Mouse (Mus musculus): Measurements from ENCODE around the gene Ascc1. TPM values are rescaled to one million over a fixed set of nuclear protein-coding genes. Genes with fewer than 3 reads are reported as not detected.

Gene Ascc1
- polyA plus RNA-seq (2015; fragmentation: Nextera tagmentation; extraction: Ambion mirVana): 56.3 and 58.0 TPM in 2 replicates

DNA sequence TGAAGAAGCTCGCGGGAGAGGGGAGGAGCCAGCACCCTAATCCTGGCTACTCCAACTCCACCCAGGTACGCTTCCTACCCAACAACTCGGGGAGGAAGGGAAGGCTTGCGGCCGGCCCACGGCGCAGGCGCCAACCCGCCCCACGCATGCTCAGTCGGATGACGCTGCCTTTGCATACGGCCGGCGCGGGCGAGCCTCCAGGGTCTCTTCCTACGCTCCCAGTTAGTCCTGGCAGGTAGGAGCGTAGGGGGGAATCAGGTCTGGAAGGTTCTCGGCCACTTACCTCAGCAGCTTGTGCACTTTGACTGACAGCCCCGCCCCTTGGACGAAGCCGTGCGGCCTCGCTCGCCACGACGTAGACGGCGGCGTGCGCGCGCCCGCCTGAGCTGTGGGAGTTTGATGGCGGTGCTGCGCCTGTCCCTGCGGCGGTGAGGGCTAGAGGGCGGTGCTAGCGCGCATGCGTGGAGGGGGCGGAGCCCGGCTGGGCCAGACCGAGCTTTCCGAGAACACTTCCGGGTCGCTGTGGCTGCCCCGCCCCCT is at the start of gene Ascc1, which contains the start of gene Anapc16:
Gene Ascc1 (plus strand): TSS at position 133 of the 540 bp plus-strand sequence.
Gene Anapc16 (minus strand): TSS at position 463 of the 540 bp plus-strand sequence.
- Histone ChIP-seq H3K36me3 (ENCODE audit: insufficient read depth, low read length) (peaks cover 7% of the 10 kb centered on the region; the same call in 1 of the 2 replicates), H3K4me3 (ENCODE audit: low read length) (peak within 1 kb of the TSS; percentile 85), H3K9me3 (ENCODE audit: low read length) (no peaks in the 10 kb centered on the region), H3K9ac (replicated peaks; ENCODE audit: low read length) (peak within 1 kb of the TSS; percentile 90), H3K4me1 (ENCODE audit: insufficient read depth, low read length) (peaks cover 21% of the 10 kb centered on the region), H3K4me2 (replicated peaks; ENCODE audit: low read depth, low read length) (peak within 1 kb of the TSS; percentile 90), H3K27ac (ENCODE audit: low read length) (peak within 1 kb of the TSS; percentile 99), H3K27me3 (ENCODE audit: insufficient read depth, low read length) (no peaks in the 10 kb centered on the region)
- ATAC-seq (ENCODE audit: low FRiP score, low TSS enrichment): peak; percentile 98
- under 1% methylated on average over 51 of the region's 51 CpGs for WGBS

DNA sequence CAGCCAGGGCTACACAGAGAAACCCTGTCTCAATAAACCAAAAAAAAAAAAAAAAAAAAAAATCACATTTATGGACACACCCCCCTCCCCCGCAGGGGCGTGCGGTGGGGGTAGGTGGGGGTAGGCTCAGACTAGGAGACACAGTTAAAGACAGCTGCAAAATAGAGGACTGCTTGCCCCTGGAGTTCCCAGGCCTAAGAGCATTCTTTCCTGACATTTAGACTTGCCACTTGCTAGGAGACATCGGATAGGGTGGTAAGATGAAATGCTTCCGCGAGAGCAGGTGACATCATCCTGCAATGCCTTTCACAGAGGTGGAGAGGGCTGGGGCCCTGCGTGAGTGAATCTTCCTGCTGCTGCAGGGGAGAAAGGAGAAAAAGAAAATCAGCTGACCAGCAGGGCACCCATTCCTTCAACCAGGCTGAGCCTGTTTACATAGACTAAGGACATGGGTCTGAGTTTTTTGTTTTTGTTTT is 49.0 kb upstream of the Ascc1 start:
- H3K4me3 ChIP-seq (ENCODE audit: low read length): no peak overlapping the region
- ATAC-seq (ENCODE audit: low FRiP score, low TSS enrichment): no peak
- 0 out of 2 replicates have a peak, but pooled peaks cover 3% of the 10 kb centered on the region for H3K27me3 ChIP-seq (ENCODE audit: insufficient read depth, low read length)
- 0 out of 2 replicates have a peak, but pooled peaks cover 3% of the 10 kb centered on the region for H3K36me3 ChIP-seq (ENCODE audit: insufficient read depth, low read length)
- no peaks in the 10 kb centered on the region for H3K9me3 ChIP-seq (ENCODE audit: low read length)
- no peak overlapping the region for H3K27ac ChIP-seq (ENCODE audit: low read length)
- H3K4me2 ChIP-seq (replicated peaks; ENCODE audit: low read depth, low read length): no peak overlapping the region
- WGBS: 15% methylated on average over 7 of the region's 7 CpGs
- H3K4me1 ChIP-seq (ENCODE audit: insufficient read depth, low read length): peaks cover 47% of the 10 kb centered on the region
- no peak overlapping the region for H3K9ac ChIP-seq (replicated peaks; ENCODE audit: low read length)

DNA sequence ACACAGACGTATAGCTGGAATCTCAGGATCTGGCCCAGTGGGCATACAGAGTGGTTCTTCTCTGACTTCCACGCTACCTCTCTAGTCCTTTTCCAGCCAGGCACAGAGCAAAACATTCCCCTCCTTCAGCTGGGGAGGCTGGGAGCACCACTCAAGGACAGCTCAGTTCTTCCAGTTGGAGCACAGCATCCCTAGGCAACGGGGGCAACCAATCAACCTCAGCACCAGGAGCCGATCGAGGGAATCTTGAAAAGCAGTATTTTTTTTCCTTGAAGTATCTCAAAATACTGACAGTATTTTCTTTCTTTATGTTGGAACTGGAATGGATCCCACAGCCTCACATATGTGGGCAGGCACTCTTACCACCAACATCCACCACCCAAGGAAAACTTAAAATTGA is 45.9 kb upstream of the Ascc1 start:
- no peak for ATAC-seq (ENCODE audit: low FRiP score, low TSS enrichment)
- 0 out of 2 replicates have a peak, but pooled peaks cover 3% of the 10 kb centered on the region for H3K27me3 ChIP-seq (ENCODE audit: insufficient read depth, low read length)
- no peaks in the 10 kb centered on the region for H3K36me3 ChIP-seq (ENCODE audit: insufficient read depth, low read length)
- H3K4me2 ChIP-seq (replicated peaks; ENCODE audit: low read depth, low read length): no peak overlapping the region
- H3K9ac ChIP-seq (replicated peaks; ENCODE audit: low read length): no peak overlapping the region
- H3K9me3 ChIP-seq (ENCODE audit: low read length): no peaks in the 10 kb centered on the region
- no peak overlapping the region for H3K27ac ChIP-seq (ENCODE audit: low read length)
- no peak overlapping the region for H3K4me3 ChIP-seq (ENCODE audit: low read length)
- H3K4me1 ChIP-seq (ENCODE audit: insufficient read depth, low read length): peaks cover 26% of the 10 kb centered on the region
- WGBS: 61% methylated on average over 5 of the region's 5 CpGs

DNA sequence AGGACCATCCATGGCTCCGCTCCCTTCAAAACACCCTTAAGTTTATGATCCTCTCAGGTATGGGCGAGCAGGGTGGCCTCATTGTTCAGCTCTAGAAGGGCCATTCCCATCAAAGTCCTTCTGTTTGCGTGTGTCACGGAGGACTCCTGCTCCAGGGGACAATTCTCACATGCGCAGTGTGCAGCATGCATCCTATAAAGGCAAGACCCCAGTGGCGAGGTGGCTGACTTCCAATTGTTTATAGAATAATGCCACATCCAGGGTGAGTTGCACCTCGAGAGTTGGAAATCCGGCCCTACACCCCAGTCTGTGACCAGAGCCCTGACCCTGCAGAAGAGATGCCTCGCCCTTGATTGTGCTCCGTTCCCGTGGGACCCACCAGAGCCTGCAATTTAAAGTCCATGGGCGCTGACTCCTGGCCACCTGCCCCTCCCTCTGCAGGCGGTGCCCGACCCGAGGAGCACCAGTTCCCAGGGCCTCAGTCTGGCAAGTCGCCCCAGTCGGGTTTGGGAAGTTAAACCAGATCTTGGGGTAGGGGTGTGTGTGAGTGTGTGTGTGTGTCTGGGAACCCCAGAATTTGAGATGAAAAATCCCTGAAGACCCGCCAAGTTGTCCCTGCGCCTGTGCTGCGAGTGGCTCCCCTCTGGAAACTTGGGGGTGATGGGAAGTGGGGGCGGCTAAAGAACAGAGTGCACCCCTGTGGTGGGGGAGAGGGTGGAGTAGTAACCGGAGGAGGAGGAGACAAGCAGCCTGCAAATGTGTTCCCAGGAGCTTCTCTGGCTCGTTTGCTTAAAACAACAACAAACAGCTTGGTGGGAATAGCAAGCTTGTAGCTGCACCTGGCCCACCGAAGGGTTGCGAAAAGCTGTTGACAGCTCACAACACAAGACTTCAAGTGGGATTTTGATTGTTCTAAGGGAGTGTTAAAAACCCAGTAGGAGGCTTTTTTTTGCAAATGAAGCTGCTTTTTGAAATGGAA is 45.1 kb upstream of the Ascc1 start:
- no peaks in the 10 kb centered on the region for H3K36me3 ChIP-seq (ENCODE audit: insufficient read depth, low read length)
- no peak for ATAC-seq (ENCODE audit: low FRiP score, low TSS enrichment)
- WGBS: 21% methylated on average over 25 of the region's 25 CpGs
- H3K27me3 ChIP-seq (ENCODE audit: insufficient read depth, low read length): 0 out of 2 replicates have a peak, but pooled peaks cover 3% of the 10 kb centered on the region
- peaks cover 26% of the 10 kb centered on the region for H3K4me1 ChIP-seq (ENCODE audit: insufficient read depth, low read length)
- H3K9me3 ChIP-seq (ENCODE audit: low read length): no peaks in the 10 kb centered on the region
- H3K27ac ChIP-seq (ENCODE audit: low read length): no peak overlapping the region
- H3K9ac ChIP-seq (replicated peaks; ENCODE audit: low read length): peak overlapping the region; percentile 35; the same call in 1 of the 2 replicates
- H3K4me3 ChIP-seq (ENCODE audit: low read length): peak overlapping the region; percentile 1; the same call in 1 of the 2 replicates
- peak overlapping the region; percentile 40 for H3K4me2 ChIP-seq (replicated peaks; ENCODE audit: low read depth, low read length)

DNA sequence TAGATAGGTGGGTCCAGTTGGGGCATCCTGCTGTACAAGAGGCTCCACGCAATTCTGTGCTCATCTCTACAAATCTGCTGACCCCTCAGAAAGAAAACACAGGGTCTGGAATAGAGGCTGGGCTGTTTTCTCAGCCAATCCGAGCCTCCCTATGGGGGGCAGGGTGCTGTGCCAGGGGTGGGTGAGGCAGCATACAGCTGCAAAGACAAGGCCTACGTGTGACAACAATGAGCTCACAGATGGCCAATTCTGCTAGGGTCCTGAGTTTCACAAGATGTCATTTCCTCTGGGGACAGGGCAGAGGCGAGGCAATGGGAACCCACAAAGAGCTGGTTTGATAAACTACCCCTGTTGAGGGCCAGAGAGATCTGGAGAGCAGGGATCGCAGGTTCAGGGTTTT is 44.1 kb upstream of the Ascc1 start:
- no peaks in the 10 kb centered on the region for H3K9me3 ChIP-seq (ENCODE audit: low read length)
- H3K4me1 ChIP-seq (ENCODE audit: insufficient read depth, low read length): peaks cover 16% of the 10 kb centered on the region
- no peak overlapping the region for H3K9ac ChIP-seq (replicated peaks; ENCODE audit: low read length)
- no peak overlapping the region for H3K27ac ChIP-seq (ENCODE audit: low read length)
- ATAC-seq (ENCODE audit: low FRiP score, low TSS enrichment): no peak
- no peak overlapping the region for H3K4me2 ChIP-seq (replicated peaks; ENCODE audit: low read depth, low read length)
- 59% methylated on average over 5 of the region's 5 CpGs for WGBS
- 0 out of 2 replicates have a peak, but pooled peaks cover 3% of the 10 kb centered on the region for H3K27me3 ChIP-seq (ENCODE audit: insufficient read depth, low read length)
- no peaks in the 10 kb centered on the region for H3K36me3 ChIP-seq (ENCODE audit: insufficient read depth, low read length)
- no peak overlapping the region for H3K4me3 ChIP-seq (ENCODE audit: low read length)

DNA sequence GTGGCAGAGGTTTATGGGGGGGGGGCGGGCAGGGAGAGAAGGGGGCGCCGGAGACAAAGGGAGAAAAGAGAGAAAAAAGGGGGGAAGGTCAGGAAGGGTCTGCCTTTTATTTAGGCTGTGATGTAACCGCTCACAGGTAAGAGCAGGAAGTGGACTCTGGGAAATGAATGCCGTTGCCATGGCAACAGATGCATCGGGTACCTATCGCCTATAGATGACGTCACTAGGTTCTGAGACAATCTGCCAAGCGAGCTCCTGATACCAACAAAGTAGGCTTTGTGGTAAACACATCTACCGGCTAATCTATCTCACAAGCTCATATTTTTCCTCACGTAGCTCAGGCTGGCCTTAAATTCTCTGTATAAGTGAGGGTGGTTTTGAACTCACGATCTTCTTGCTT is 43.1 kb upstream of the Ascc1 start:
- H3K27me3 ChIP-seq (ENCODE audit: insufficient read depth, low read length): 0 out of 2 replicates have a peak, but pooled peaks cover 3% of the 10 kb centered on the region
- no peak overlapping the region for H3K4me2 ChIP-seq (replicated peaks; ENCODE audit: low read depth, low read length)
- 79% methylated on average over 12 of the region's 12 CpGs for WGBS
- H3K4me1 ChIP-seq (ENCODE audit: insufficient read depth, low read length): peaks cover 25% of the 10 kb centered on the region
- H3K9me3 ChIP-seq (ENCODE audit: low read length): no peaks in the 10 kb centered on the region
- no peak for ATAC-seq (ENCODE audit: low FRiP score, low TSS enrichment)
- H3K27ac ChIP-seq (ENCODE audit: low read length): no peak overlapping the region
- H3K4me3 ChIP-seq (ENCODE audit: low read length): no peak overlapping the region
- H3K36me3 ChIP-seq (ENCODE audit: insufficient read depth, low read length): no peaks in the 10 kb centered on the region
- H3K9ac ChIP-seq (replicated peaks; ENCODE audit: low read length): no peak overlapping the region

DNA sequence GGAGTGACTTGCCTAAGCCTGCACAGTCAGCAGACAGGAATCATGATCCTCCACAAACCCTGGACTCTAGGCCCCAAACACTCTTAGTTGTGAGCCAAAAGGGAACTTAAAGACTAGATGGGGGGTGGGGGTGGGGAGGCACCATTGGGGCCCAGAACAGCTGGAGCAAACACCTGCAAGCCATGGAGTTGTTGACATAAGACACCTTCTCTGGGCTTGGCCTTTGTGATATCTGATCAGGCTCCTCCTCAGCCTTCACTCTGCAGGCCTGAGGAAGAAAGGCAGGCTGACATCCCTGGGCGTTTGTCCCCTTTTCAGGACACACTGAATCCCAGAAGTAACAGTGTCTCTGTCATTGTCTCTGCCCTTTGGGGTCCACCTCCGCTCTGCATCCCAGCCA is 39.0 kb upstream of the Ascc1 start:
- no peaks in the 10 kb centered on the region for H3K27me3 ChIP-seq (ENCODE audit: insufficient read depth, low read length)
- peaks cover 23% of the 10 kb centered on the region for H3K4me1 ChIP-seq (ENCODE audit: insufficient read depth, low read length)
- H3K36me3 ChIP-seq (ENCODE audit: insufficient read depth, low read length): no peaks in the 10 kb centered on the region
- no peaks in the 10 kb centered on the region for H3K9me3 ChIP-seq (ENCODE audit: low read length)
- 62% methylated on average over 2 of the region's 2 CpGs for WGBS
- no peak overlapping the region for H3K4me2 ChIP-seq (replicated peaks; ENCODE audit: low read depth, low read length)
- no peak for ATAC-seq (ENCODE audit: low FRiP score, low TSS enrichment)
- H3K9ac ChIP-seq (replicated peaks; ENCODE audit: low read length): no peak overlapping the region
- H3K4me3 ChIP-seq (ENCODE audit: low read length): no peak overlapping the region
- H3K27ac ChIP-seq (ENCODE audit: low read length): peak overlapping the region; percentile 71

DNA sequence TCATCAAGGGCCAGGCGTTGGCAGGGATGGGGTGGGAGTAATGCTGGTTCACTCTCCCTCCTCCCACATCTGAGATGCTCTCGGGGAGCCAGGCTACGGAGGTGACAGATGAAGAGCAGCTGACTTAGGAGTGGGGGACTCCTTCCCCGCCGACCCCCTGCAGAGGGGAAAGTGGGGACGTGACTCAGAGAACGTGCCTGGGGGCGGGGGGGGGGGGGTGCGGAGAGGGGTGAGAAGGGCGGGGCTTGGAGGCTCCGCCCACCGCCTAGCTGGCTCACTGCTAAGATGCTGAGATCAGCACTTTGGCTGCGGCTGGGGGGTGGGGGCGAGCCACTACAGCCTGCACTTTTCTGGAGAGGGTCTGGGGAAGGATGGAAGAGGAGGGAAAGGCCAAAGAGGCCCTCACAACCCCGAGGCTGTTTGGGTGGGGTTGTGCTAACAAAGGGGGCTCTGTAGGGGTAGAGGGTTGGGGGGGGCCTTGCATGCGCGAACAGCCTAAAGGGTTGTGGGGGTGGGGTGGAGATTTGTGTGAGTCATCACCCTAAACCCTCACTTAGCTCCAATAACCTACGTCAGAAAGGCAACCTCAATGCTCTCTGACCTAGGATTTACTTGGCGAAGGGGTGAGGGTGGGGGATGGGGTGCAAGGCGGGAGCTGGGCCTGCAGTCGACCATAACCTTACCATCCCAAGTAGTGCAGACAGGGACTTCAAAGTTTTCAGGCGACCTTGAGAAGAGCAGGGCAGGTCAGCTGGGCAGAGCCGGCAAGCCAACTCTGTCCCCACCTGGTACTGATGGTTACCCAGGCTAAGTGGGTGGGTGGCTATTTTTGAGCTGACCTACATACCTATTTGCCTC is 37.9 kb upstream of the Ascc1 start:
- H3K27ac ChIP-seq (ENCODE audit: low read length): peak overlapping the region; percentile 71
- peak overlapping the region; percentile 54; the same call in 1 of the 2 replicates for H3K9ac ChIP-seq (replicated peaks; ENCODE audit: low read length)
- H3K9me3 ChIP-seq (ENCODE audit: low read length): no peaks in the 10 kb centered on the region
- peak; percentile 69 for ATAC-seq (ENCODE audit: low FRiP score, low TSS enrichment)
- peak overlapping the region; percentile 18; the same call in 1 of the 2 replicates for H3K4me3 ChIP-seq (ENCODE audit: low read length)
- peak overlapping the region; percentile 46 for H3K4me2 ChIP-seq (replicated peaks; ENCODE audit: low read depth, low read length)
- WGBS: 6% methylated on average over 16 of the region's 23 CpGs
- H3K27me3 ChIP-seq (ENCODE audit: insufficient read depth, low read length): no peaks in the 10 kb centered on the region
- H3K36me3 ChIP-seq (ENCODE audit: insufficient read depth, low read length): no peaks in the 10 kb centered on the region
- peaks cover 23% of the 10 kb centered on the region for H3K4me1 ChIP-seq (ENCODE audit: insufficient read depth, low read length)

DNA sequence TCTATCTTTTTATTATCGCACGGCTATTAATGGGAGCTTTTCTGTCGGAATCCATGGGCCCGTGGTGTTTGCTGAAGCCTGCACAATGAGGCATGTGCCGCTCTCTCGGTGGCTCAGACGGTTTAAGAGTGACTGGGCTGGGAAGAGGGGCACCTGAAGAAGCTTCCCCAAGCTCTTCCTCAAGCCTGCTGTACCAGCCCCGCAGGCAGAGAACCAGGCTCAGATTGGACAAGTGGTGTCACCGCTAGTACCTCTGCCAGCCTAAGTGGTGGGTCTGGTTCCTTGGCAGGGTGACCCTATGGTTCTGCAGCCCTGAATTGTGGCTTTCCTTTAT is 37.3 kb upstream of the Ascc1 start:
- no peaks in the 10 kb centered on the region for H3K27me3 ChIP-seq (ENCODE audit: insufficient read depth, low read length)
- no peak overlapping the region for H3K9ac ChIP-seq (replicated peaks; ENCODE audit: low read length)
- 30% methylated on average over 9 of the region's 9 CpGs for WGBS
- no peaks in the 10 kb centered on the region for H3K36me3 ChIP-seq (ENCODE audit: insufficient read depth, low read length)
- peak overlapping the region; percentile 19 for H3K27ac ChIP-seq (ENCODE audit: low read length)
- no peak for ATAC-seq (ENCODE audit: low FRiP score, low TSS enrichment)
- no peaks in the 10 kb centered on the region for H3K9me3 ChIP-seq (ENCODE audit: low read length)
- H3K4me3 ChIP-seq (ENCODE audit: low read length): no peak overlapping the region
- no peak overlapping the region for H3K4me2 ChIP-seq (replicated peaks; ENCODE audit: low read depth, low read length)
- peaks cover 25% of the 10 kb centered on the region for H3K4me1 ChIP-seq (ENCODE audit: insufficient read depth, low read length)
